Mouse (Mus musculus) midbrain, embryonic 11.5 days (tissue): ENCODE data around the gene Lrrc55. TPM values are rescaled to one million over a fixed set of nuclear protein-coding genes. Genes with fewer than 3 reads are reported as not detected.
A peak's percentile ranks its signal among the peaks of the same experiment; 100 is the strongest.

Experiments used
- ATAC-seq: fragments of 200-750 bp; cut with Nextera tagmentation; 2 replicates; pipeline ENCODE4 v1.8.0; 2017; ENCODE audit warnings: moderate TSS enrichment, moderate library complexity; ENCODE audit not compliant: low FRiP score
- DNase-seq: peaks from one replicate; pipeline ENCODE4 v3.0.0; 2015; ENCODE audit warnings: low spot score; ENCODE audit errors: missing footprints
- H3K27ac ChIP-seq: fragments of 300-500 bp; sonication (generic); 2 replicates; pipeline ENCODE4 v1.5.1; 2014; ENCODE audit warnings: low read depth, low read length
- H3K27me3 ChIP-seq: fragments of 300-500 bp; sonication (generic); 2 replicates; pipeline ENCODE4 v1.6.1; 2014; ENCODE audit warnings: mild to moderate bottlenecking, low read length, moderate library complexity, mixed read lengths; ENCODE audit not compliant: control insufficient read depth, insufficient read depth
- H3K36me3 ChIP-seq: fragments of 300-500 bp; sonication (generic); 2 replicates; pipeline ENCODE4 v1.6.1; 2014; ENCODE audit warnings: mild to moderate bottlenecking, low read length, moderate library complexity, mixed read lengths; ENCODE audit not compliant: control insufficient read depth, insufficient read depth
- H3K4me1 ChIP-seq: fragments of 300-500 bp; sonication (generic); 2 replicates; pipeline ENCODE4 v1.6.1; 2014; ENCODE audit warnings: low read length; ENCODE audit not compliant: control insufficient read depth, insufficient read depth
- H3K4me2 ChIP-seq: fragments of 300-500 bp; sonication (generic); 2 replicates; pipeline ENCODE4 v1.6.1; 2014; ENCODE audit warnings: mild to moderate bottlenecking, moderate library complexity
- H3K4me3 ChIP-seq: fragments of 300-500 bp; sonication (generic); 2 replicates; pipeline ENCODE4 v1.5.1; 2014; ENCODE audit warnings: low read depth, low read length
- H3K9ac ChIP-seq: fragments of 300-500 bp; sonication (generic); 2 replicates; pipeline ENCODE4 v1.6.1; 2014; ENCODE audit warnings: low read length
- H3K9me3 ChIP-seq: fragments of 300-500 bp; sonication (generic); 2 replicates; pipeline ENCODE4 v1.6.1; 2016; ENCODE audit warnings: low read length; ENCODE audit not compliant: control insufficient read depth
- WGBS: fragments of 180-500 bp; shearing (Covaris S2); extraction: QIAGEN DNeasy Blood & Tissue Kit; methylation state at CpG from one replicate; pipeline ENCODE4 v1.1.7; 2014; 5-methylcytosine and 5-hydroxymethylcytosine counted together
- polyA plus RNA-seq: library from polyadenylated mRNA; unstranded; fragments of >200 nt; fragmentation: Nextera tagmentation; extraction: Ambion mirVana; gene quantifications from 2 replicates; pipeline ENCODE4 v1.2.1, GENCODE M21; 2014

Lrrc55 gene
- polyA plus RNA-seq, 1 experiment from 2014 or later = 1.2 TPM

DNA sequence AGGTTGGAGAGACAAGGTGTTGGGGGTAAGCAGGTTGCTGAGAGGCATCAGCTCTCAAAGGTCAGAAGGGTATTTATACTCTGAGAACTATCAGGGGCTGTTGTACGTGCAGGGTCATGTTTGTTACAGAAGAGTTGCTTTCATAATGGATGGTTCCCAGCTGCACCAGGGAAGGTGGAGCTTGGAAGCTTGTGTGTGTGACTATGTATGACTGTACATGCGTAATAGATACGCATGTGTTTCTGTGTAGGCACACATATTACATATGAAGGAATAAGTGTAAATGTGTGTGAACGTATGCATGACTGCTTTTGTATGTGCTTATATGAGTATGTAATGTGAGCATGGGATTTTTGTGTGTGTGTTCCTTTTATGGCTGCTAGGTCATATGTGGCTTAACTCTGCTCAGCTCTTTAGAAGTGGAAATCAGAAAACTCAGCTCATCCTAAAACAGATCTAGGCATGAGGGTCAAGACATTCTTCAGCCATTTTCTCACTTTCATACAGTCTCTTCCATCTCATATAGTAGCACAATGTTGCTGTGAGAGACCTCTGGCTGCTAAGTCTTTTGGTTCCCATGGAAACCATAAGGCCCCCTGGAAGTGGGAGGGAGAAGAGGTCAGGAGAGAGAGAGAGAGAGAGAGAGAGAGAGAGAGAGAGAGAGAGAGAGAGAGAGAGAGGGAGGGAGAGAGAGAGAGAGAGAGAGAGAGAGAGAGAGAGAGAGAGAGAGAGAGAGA is 35.9 kb downstream of the Lrrc55 start:
- ATAC-seq (peak; percentile 69; the same call in 1 of the 2 replicates), DNase-seq (peak; percentile 86)
- Histone ChIP-seq H3K4me1 (peaks cover 11% of the 10 kb centered on the region; the same call in 1 of the 2 replicates), H3K4me2 (no peak overlapping the region), H3K9ac (no peak overlapping the region), H3K9me3 (no peaks in the 10 kb centered on the region), H3K36me3 (no peaks in the 10 kb centered on the region), H3K27ac (peak overlapping the region; percentile 22; the same call in 1 of the 2 replicates), H3K4me3 (no peak overlapping the region), H3K27me3 (no peaks in the 10 kb centered on the region)
- 78% methylated on average over 4 of the region's 4 CpGs for WGBS

DNA sequence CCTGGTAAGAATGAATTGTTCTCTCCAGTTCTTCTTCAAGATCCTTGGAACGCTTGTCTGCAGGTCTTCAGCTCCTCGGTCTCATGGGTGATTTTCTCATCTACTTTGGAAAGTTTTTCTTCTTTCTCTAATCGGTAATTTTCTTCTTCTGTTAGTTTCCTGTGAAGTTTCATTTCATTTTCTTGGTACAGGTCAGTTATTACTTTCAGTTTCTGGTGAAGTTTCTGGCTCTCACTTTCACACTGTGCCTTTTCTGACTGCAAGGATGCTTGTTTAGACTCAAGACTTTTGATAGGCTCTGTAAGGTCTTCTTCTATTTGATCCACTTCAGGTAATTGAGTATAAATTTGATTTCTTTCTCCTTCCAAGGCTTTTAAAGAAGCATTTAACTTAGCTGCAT is 39.6 kb downstream of the Lrrc55 start:
- H3K9ac ChIP-seq = no peak overlapping the region
- H3K4me1 ChIP-seq = peaks cover 11% of the 10 kb centered on the region; the same call in 1 of the 2 replicates
- H3K9me3 ChIP-seq = no peaks in the 10 kb centered on the region
- H3K4me3 ChIP-seq = no peak overlapping the region
- 93% methylated on average over 3 of the region's 3 CpGs for WGBS
- no peak for DNase-seq
- H3K36me3 ChIP-seq = no peaks in the 10 kb centered on the region
- no peak overlapping the region for H3K4me2 ChIP-seq
- no peaks in the 10 kb centered on the region for H3K27me3 ChIP-seq
- no peak for ATAC-seq
- no peak overlapping the region for H3K27ac ChIP-seq

DNA sequence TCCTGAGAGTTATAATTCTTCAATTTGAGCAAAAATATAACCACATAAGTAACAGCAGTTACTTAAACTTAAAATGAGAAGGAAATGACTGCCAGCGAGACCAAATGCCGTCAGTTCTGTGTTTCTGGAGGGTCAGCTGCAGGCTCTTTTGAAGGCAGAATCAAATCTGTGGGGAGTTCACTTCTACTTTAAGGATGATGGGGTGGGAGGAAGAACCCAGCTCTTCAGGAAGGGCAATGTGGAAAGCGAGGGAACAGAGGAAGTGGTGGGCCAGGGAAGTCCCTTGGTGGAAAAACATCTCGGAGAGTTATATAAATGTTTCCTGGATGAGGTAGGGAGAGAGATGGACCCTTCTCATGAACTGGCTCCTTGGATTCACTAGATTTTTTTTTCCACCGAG is 40.9 kb downstream of the Lrrc55 start:
- H3K4me3 ChIP-seq = no peak overlapping the region
- WGBS = 87% methylated on average over 5 of the region's 5 CpGs
- DNase-seq (no peak), ATAC-seq (no peak)
- H3K9ac ChIP-seq = no peak overlapping the region
- no peaks in the 10 kb centered on the region for H3K27me3 ChIP-seq
- H3K27ac ChIP-seq = no peak overlapping the region
- no peak overlapping the region for H3K4me2 ChIP-seq
- H3K36me3 ChIP-seq = no peaks in the 10 kb centered on the region
- H3K4me1 ChIP-seq = peaks cover 4% of the 10 kb centered on the region; the same call in 1 of the 2 replicates
- no peaks in the 10 kb centered on the region for H3K9me3 ChIP-seq

DNA sequence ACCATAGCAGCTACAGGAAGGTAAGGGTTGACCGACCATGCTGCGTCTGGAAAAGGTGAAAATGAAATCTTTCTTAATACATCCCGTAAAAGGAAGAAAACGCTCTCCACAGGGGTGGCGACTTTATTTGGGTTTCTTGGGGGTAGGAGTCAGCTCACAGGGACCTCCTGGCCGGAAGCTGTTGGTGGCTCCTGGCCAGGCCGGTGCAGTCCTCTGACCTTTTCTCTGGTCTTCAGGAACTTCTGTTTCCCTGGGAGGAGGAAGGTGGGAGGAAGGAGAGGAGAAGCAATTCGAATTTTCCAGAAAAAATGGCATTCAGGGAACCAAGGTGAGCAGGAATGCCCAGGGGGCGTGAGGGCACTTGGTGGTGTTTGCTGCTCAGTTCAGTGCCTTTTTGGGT is 41.7 kb downstream of the Lrrc55 start:
- Histone ChIP-seq H3K36me3 (no peaks in the 10 kb centered on the region), H3K27ac (no peak overlapping the region), H3K27me3 (no peaks in the 10 kb centered on the region), H3K4me2 (no peak overlapping the region), H3K4me1 (no peaks in the 10 kb centered on the region), H3K9me3 (no peaks in the 10 kb centered on the region), H3K9ac (no peak overlapping the region), H3K4me3 (no peak overlapping the region)
- WGBS = 78% methylated on average over 9 of the region's 9 CpGs
- DNase-seq (no peak), ATAC-seq (no peak)

DNA sequence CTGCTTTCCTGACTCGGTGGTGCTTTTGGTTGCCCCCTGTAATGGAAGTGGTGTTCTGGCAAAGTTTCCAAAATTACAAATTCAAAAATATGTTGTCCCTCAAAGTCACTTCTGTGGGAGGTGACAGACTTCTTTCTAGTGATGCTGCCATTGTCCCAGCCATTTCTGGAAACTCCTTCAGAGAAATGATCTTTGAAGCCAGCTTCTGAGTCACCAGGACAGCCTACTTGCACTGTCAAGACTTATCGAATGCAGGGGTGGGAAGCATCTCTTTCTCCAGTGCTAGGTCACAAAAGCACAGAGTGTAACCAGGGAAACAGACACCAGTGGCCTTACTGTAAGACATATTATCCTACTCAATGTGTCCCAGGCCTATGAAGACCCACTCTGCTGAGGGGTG is 45.8 kb downstream of the Lrrc55 start:
- ATAC-seq (no peak), DNase-seq (no peak)
- Histone ChIP-seq H3K27ac (no peak overlapping the region), H3K4me2 (no peak overlapping the region), H3K9ac (no peak overlapping the region), H3K4me3 (no peak overlapping the region), H3K4me1 (no peaks in the 10 kb centered on the region), H3K9me3 (no peaks in the 10 kb centered on the region), H3K27me3 (no peaks in the 10 kb centered on the region), H3K36me3 (no peaks in the 10 kb centered on the region)
- WGBS = 94% methylated on average over 2 of the region's 2 CpGs

DNA sequence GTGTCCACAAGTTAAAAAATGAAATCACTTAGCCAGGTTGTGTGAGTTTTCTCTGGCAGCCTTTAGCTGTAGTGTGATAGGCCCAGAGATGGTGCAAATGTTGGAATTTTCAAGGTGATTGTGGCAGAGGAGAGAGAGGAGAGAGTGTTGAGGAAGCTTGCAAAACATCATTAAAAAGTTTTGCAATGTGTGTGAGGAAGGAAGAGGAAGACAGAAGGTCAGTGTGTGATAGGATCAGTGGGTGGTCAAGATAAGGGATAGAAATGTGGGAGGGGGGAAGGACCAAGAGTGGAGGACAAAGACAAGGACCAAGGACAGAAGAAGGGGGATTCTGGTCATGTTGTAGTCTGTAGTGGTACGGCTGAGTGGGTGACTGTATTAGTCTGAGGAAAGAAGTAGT is 46.6 kb downstream of the Lrrc55 start:
- 86% methylated on average over 1 of the region's 1 CpGs for WGBS
- DNase-seq (no peak), ATAC-seq (no peak)
- H3K27me3 ChIP-seq = no peaks in the 10 kb centered on the region
- no peak overlapping the region for H3K27ac ChIP-seq
- no peak overlapping the region for H3K4me3 ChIP-seq
- no peaks in the 10 kb centered on the region for H3K4me1 ChIP-seq
- H3K36me3 ChIP-seq = no peaks in the 10 kb centered on the region
- H3K9ac ChIP-seq = no peak overlapping the region
- H3K4me2 ChIP-seq = no peak overlapping the region
- no peaks in the 10 kb centered on the region for H3K9me3 ChIP-seq

DNA sequence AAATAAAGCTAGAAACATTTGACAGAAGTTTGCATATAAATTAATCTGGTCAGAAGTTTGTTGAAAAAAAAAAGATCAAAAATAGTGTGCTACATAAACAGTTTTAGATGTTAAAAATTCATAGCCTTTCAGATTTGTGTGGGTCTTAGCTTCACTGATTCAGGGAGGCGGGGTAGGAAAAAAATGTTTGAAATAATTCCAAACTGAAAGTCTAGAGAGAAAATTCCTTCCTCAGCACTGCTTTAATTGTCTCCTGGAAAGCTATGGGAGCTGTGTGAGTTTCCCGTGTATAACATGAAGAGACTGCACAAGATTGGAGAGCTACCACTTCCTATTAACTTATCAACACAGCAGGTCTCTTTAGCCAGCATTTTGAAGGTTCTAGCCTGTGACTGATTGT is 49.5 kb downstream of the Lrrc55 start:
- DNase-seq (no peak), ATAC-seq (no peak)
- H3K36me3 ChIP-seq = no peaks in the 10 kb centered on the region
- H3K4me1 ChIP-seq = no peaks in the 10 kb centered on the region
- H3K9me3 ChIP-seq = no peaks in the 10 kb centered on the region
- H3K27ac ChIP-seq = no peak overlapping the region
- no peak overlapping the region for H3K4me3 ChIP-seq
- no peaks in the 10 kb centered on the region for H3K27me3 ChIP-seq
- 83% methylated on average over 2 of the region's 2 CpGs for WGBS
- H3K9ac ChIP-seq = no peak overlapping the region
- H3K4me2 ChIP-seq = no peak overlapping the region

DNA sequence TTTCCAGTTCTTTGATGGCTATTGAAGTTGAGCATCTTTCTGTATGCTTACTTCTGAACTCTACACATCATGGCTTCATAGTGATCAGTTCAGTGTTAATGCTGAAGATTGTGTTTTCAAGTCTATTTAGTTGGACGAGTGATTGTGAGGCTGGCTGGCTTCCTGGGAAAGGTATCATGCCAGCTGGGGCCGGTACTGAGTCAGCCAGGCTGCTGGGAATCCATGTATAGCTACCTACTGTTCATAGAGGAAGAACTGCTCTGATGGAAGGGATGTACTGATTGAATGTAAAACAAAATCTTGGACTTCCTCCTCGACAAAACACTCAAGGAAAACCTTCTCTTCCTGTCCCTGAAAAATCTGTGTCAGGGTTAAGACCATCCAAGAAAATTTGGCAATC is 51.7 kb downstream of the Lrrc55 start:
- H3K4me3 ChIP-seq = no peak overlapping the region
- no peaks in the 10 kb centered on the region for H3K9me3 ChIP-seq
- DNase-seq = no peak
- H3K27ac ChIP-seq = no peak overlapping the region
- no peak overlapping the region for H3K9ac ChIP-seq
- no peaks in the 10 kb centered on the region for H3K27me3 ChIP-seq
- no peak for ATAC-seq
- 82% methylated on average over 3 of the region's 3 CpGs for WGBS
- no peaks in the 10 kb centered on the region for H3K4me1 ChIP-seq
- no peaks in the 10 kb centered on the region for H3K36me3 ChIP-seq
- H3K4me2 ChIP-seq = no peak overlapping the region

DNA sequence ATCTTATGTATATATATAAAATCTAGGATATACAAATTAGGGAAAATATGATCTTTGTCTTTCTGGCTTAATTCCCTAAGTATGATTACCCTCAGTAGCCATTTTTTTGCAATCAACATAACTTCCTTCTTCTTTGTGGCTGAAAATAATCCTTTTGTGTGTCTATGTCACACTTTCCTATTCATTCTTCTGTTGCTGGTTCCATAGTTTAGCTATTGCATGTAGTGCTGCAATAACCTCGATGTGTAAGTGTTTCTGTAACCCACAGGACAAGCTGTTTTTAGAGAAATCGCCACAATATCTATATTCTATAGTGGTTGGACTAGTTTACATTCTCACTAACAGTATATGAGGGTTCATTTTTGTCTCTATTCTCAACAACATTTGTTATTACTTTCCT is 52.1 kb downstream of the Lrrc55 start:
- WGBS = 79% methylated on average over 2 of the region's 2 CpGs
- no peak for DNase-seq
- no peak for ATAC-seq

More for the DNA sequence above, 52.1 kb downstream of the Lrrc55 start:
- H3K4me3 ChIP-seq = no peak overlapping the region
- H3K27me3 ChIP-seq = no peaks in the 10 kb centered on the region
- H3K36me3 ChIP-seq = no peaks in the 10 kb centered on the region
- no peak overlapping the region for H3K9ac ChIP-seq
- H3K9me3 ChIP-seq = no peaks in the 10 kb centered on the region
- H3K4me2 ChIP-seq = no peak overlapping the region
- H3K4me1 ChIP-seq = no peaks in the 10 kb centered on the region
- no peak overlapping the region for H3K27ac ChIP-seq
